Mouse (Mus musculus) hindlimb bud, embryonic 11.5 days (tissue): Measurements from ENCODE around the gene Nrl.

Source experiments
- DNase-seq: peaks from one replicate; pipeline ENCODE4 v3.0.0-alpha.2; 2012; ENCODE audit warnings: low read depth, low spot score; ENCODE audit errors: extremely low spot score

The Nrl gene

DNA sequence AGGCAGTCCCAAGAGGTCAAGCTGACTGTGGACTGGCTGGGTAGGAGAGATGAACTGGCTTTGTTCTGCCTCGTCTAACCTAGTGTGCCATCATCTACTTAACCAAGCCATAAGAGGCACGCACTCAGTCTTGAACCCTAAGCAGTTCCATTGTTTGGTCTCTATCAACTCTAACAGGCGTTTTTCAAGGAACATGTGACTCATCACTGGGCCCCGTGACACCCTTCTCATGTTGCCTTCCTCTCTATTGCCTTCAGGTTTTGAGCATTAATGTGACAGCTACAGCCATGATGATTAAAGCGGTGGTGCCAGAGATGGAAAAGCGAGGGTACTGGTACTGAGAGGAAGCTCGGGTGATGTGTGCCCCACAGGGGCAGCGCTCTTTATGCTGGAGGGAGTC lies 37.9 kb downstream of the Nrl start:
- no peak for DNase-seq

- no peak for DNase-seq
These were observed 40.2 kb downstream of the Nrl start for GRCm38 (mm10) chr14:55484430-55485085.

GRCm38 (mm10) chr14:55479629-55480028 lies 45.2 kb downstream of the Nrl start:
- no peak for DNase-seq

- no peak for DNase-seq
These were observed 45.9 kb downstream of the Nrl start, which contains the start of gene Dhrs4 for GRCm38 (mm10) chr14:55478651-55479599. Gene Dhrs4 (plus strand): TSS chr14:55478758.

GRCm38 (mm10) chr14:55477829-55478228 lies 47.0 kb downstream of the Nrl start:
- DNase-seq: no peak

GRCm38 (mm10) chr14:55477421-55477820 lies 47.4 kb downstream of the Nrl start:
- DNase-seq: no peak

- no peak for DNase-seq
These were observed 49.1 kb downstream of the Nrl start for GRCm38 (mm10) chr14:55475654-55476053.

- no peak for DNase-seq
These were observed 54.0 kb downstream of the Nrl start for GRCm38 (mm10) chr14:55470806-55471205.

DNA sequence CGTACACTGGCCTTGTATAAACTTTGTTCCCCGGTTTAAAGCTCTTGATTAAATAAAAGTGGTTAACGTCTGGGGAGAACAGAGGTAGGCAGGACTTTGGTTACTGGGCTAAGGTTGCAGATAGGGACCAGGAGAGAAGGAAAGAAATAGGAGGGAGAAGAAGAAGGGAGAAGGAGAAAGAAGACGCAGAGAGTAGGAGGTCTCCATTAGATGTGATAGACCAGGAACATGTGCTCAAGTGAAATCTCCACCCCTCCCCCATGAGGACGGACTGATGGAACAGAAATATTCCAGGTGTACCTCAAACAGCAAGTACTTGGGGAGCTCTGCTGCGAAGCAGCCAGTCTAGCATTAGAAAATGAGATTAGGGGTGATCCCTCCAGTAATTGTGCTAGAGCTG lies 55.0 kb downstream of the Nrl start:
- no peak for DNase-seq

- DNase-seq: no peak
These were observed 55.7 kb downstream of the Nrl start for GRCm38 (mm10) chr14:55469041-55469440.
